Mouse (Mus musculus) layer of hippocampus, adult 11-12 months (tissue): ENCODE measurements around the gene Farp1.

ENCODE experiments used
- DNase-seq: peaks from one replicate; pipeline ENCODE4 v3.0.0; 2022; ENCODE audit warnings: low spot score

The Farp1 gene

GRCm38 (mm10) chr14:121057750-121058149, 22.8 kb downstream of the Farp1 start:
- no peak for DNase-seq

GRCm38 (mm10) chr14:121058481-121058880, 23.5 kb downstream of the Farp1 start:
- DNase-seq, result no peak

- no peak for DNase-seq
These were observed 24.3 kb downstream of the Farp1 start for GRCm38 (mm10) chr14:121059266-121059665.

- no peak for DNase-seq
These were observed 25.5 kb downstream of the Farp1 start for GRCm38 (mm10) chr14:121060484-121060883.

- DNase-seq, result no peak
These were observed 26.7 kb downstream of the Farp1 start for GRCm38 (mm10) chr14:121061686-121062085.

- peak; percentile 66 for DNase-seq
These were observed 27.5 kb downstream of the Farp1 start for GRCm38 (mm10) chr14:121062238-121063082.

- DNase-seq, result no peak
These were observed 29.7 kb downstream of the Farp1 start for GRCm38 (mm10) chr14:121064726-121065125.

GRCm38 (mm10) chr14:121073093-121073866, 38.3 kb downstream of the Farp1 start:
- DNase-seq, result no peak

- no peak for DNase-seq
These were observed 39.3 kb downstream of the Farp1 start for GRCm38 (mm10) chr14:121074197-121074734.

GRCm38 (mm10) chr14:121080739-121081138, 45.7 kb downstream of the Farp1 start:
- no peak for DNase-seq

- peak; percentile 62 for DNase-seq
These were observed 47.3 kb downstream of the Farp1 start for GRCm38 (mm10) chr14:121082341-121082740.

GRCm38 (mm10) chr14:121082793-121083192, 47.8 kb downstream of the Farp1 start:
- DNase-seq, result no peak

GRCm38 (mm10) chr14:121083352-121083751, 48.4 kb downstream of the Farp1 start:
- DNase-seq, result no peak

GRCm38 (mm10) chr14:121092517-121092916, 57.5 kb downstream of the Farp1 start:
- no peak for DNase-seq

- DNase-seq, result no peak
These were observed 58.9 kb downstream of the Farp1 start for GRCm38 (mm10) chr14:121093860-121094259.

- no peak for DNase-seq
These were observed 62.8 kb downstream of the Farp1 start for GRCm38 (mm10) chr14:121097640-121098435.

GRCm38 (mm10) chr14:121099120-121099519, 64.1 kb downstream of the Farp1 start:
- no peak for DNase-seq

GRCm38 (mm10) chr14:121099876-121100275, 64.9 kb downstream of the Farp1 start:
- no peak for DNase-seq

- DNase-seq, result no peak
These were observed 65.8 kb downstream of the Farp1 start for GRCm38 (mm10) chr14:121100829-121101228.

GRCm38 (mm10) chr14:121101531-121101930, 66.5 kb downstream of the Farp1 start:
- DNase-seq, result no peak

- DNase-seq, result no peak
These were observed 67.6 kb downstream of the Farp1 start for GRCm38 (mm10) chr14:121102599-121102998.

- DNase-seq, result peak; percentile 46
These were observed 68.5 kb downstream of the Farp1 start for GRCm38 (mm10) chr14:121103459-121103858.
